Mouse (Mus musculus): ENCODE results near the gene Frk.

DNA sequence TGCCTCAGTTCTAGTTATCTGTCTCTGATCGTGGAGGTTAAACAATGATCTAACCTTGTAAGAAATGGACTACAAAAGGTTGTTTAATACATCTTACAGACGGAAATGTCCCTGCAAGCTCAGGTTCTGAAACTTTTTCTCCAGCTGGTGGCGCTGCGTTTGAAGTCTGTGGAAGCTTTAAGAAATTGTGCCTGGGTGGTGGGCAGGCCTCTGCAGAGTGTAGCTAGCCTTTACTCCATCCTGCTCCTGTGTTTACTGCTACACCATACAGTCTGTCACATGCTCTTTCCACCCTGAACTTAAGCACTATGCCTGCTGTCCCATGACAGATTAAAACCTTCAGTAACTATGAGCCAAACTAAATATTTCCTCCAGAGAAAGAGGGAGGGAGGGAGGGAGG, 1.9 kb downstream of the Frk start:
- no peak for TF ChIP-seq MAFK (IDR thresholded peaks at IDR 0.05; ENCODE audit: insufficient read depth, low read depth, low read length)
- TF ChIP-seq HCFC1 (IDR thresholded peaks at IDR 0.05; ENCODE audit: borderline replicate concordance, insufficient read depth, low read length), result no peak
